ENCODE assay signal across 9 mouse cellular contexts in genomic region chr3:143379193-143379592, GRCm38 (mm10).
DNase-seq lines count a peak whose midpoint lies in the region; ATAC-seq and TF ChIP-seq lines count a peak whose summit lies in the region.
"Had no signal": no experiment of that assay in that cellular context is flagged by ENCODE, and none has a peak within 500 bp of the region (broad histone marks: within the 10 kb centered on the region; RNA-seq: fewer than 3 reads in every experiment).

No protein-coding gene starts in this region.

- no peak overlapping the region for H3K27ac ChIP-seq in gastrocnemius, adult 2 months
- H3K27ac ChIP-seq: macrophage had no signal

- no peak overlapping the region for H3K4me3 ChIP-seq in gastrocnemius, adult 2 months

- peak; percentile 87 for ATAC-seq in megakaryocyte, adult 5-6 weeks (ENCODE audit: poor library complexity, severe bottlenecking)

- peak; percentile 69 for TF ChIP-seq CTCF in gastrocnemius, adult 2 months (IDR thresholded peaks at IDR 0.05)

- DNase-seq in T-cell, adult 2 months (ENCODE audit: low spot score) = peak; percentile 29
- DNase-seq in cerebellum, postnatal 36 days = peak; percentile 55 to 60
- DNase-seq in gastrocnemius, adult 2 months = peak; percentile 56
- DNase-seq in hindlimb bud, embryonic 11.5 days (ENCODE audit: extremely low spot score, low read depth, low spot score) = peak; percentile 50
- peak; percentile 71 to 78 for DNase-seq in left cerebral cortex, adult 18-20 months (ENCODE audit: low spot score in 2 of 2)
- DNase-seq in right cerebral cortex, postnatal 25 days = peak; percentile 49
- DNase-seq in urinary bladder, postnatal 4 days (ENCODE audit: low spot score in 2 of 2) = peak; percentile 54 to 72

- intact Hi-C loops in gastrocnemius, adult 2 months (cut with DNase I) = no loop called here
